Mouse (Mus musculus): ENCODE data around the gene Gm2030. TPM values are rescaled to one million over a fixed set of nuclear protein-coding genes. Genes with fewer than 3 reads are reported as not detected.
"Not testable (repeated sequence)": the region's sequence is repeated elsewhere in the genome, so short reads cannot be mapped to it uniquely, and the experiment has no call there.

The Gm2030 gene
- total RNA-seq (2014; rRNA removed) (not detected in 2 replicates), polyA plus RNA-seq (2015; fragmentation: Nextera tagmentation; extraction: Ambion mirVana) (not detected in 2 replicates)

GRCm38 (mm10) chrX:26309944-26310343, at the start of gene Gm2030:
Gene Gm2030, minus strand, starts transcription at chrX:26310044.
- H3K27ac ChIP-seq; H3K4me1 ChIP-seq (ENCODE audit: insufficient read depth, low read length); H3K4me2 ChIP-seq (ENCODE audit: low read depth, low read length); ATAC-seq; H3K36me3 ChIP-seq (ENCODE audit: insufficient read depth, low read length); H3K9me3 ChIP-seq (ENCODE audit: low read length); H3K4me3 ChIP-seq (ENCODE audit: low read length); DNase-seq (ENCODE audit: low spot score); H3K27me3 ChIP-seq (ENCODE audit: insufficient read depth, low read length); H3K9ac ChIP-seq (replicated peaks; ENCODE audit: low read length): not testable (repeated sequence)
- WGBS: 64% methylated on average over 3 of the region's 4 CpGs

Other genes with a start within 250 kb of the Gm2030 start
- not detected in 2 replicates for gene Gm2012, start 78.7 kb downstream of the Gm2030 start, total RNA-seq (2014; rRNA removed)
- not detected in 2 replicates for gene Gm2012, start 78.7 kb downstream of the Gm2030 start, polyA plus RNA-seq (2015; fragmentation: Nextera tagmentation; extraction: Ambion mirVana)
- gene Slx, start 235.5 kb upstream of the Gm2030 start, total RNA-seq (2014; rRNA removed): not detected in 2 replicates
- gene Slx, start 235.5 kb upstream of the Gm2030 start, polyA plus RNA-seq (2015; fragmentation: Nextera tagmentation; extraction: Ambion mirVana): not detected in 2 replicates

All from hindbrain, postnatal 0 days (tissue).